Mouse (Mus musculus) liver, postnatal 0 days (tissue): ENCODE data around the gene Ltbr.

Experiments
- CTCF ChIP-seq: sonication (generic); IDR thresholded peaks from 2 replicates; pipeline ENCODE4 v1.5.1; 2016; ENCODE audit warnings: antibody characterized with exemption, low read depth
- EP300 ChIP-seq: IDR thresholded peaks from 2 replicates; pipeline ENCODE4 v1.6.1; 2016; ENCODE audit warnings: antibody characterized with exemption, low read depth, mild to moderate bottlenecking

GRCm38 (mm10) chr6:125284250-125284649 lies 29.4 kb downstream of the Ltbr start:
- TF ChIP-seq EP300 (no peak), CTCF (peak; percentile 11; the same call in 1 of the 2 replicates)
